Mouse (Mus musculus) CD8-positive naive resting alpha-beta T cell, adult 2 months (primary cell): ENCODE measurements around the gene Gdi1.

ENCODE experiments used
- DNase-seq, 2 experiments: peaks; one replicate each; pipeline ENCODE4 v3.0.0; 2022; ENCODE audit warnings: low read depth in 2 of 2, low spot score in 2 of 2

The Gdi1 gene

DNA sequence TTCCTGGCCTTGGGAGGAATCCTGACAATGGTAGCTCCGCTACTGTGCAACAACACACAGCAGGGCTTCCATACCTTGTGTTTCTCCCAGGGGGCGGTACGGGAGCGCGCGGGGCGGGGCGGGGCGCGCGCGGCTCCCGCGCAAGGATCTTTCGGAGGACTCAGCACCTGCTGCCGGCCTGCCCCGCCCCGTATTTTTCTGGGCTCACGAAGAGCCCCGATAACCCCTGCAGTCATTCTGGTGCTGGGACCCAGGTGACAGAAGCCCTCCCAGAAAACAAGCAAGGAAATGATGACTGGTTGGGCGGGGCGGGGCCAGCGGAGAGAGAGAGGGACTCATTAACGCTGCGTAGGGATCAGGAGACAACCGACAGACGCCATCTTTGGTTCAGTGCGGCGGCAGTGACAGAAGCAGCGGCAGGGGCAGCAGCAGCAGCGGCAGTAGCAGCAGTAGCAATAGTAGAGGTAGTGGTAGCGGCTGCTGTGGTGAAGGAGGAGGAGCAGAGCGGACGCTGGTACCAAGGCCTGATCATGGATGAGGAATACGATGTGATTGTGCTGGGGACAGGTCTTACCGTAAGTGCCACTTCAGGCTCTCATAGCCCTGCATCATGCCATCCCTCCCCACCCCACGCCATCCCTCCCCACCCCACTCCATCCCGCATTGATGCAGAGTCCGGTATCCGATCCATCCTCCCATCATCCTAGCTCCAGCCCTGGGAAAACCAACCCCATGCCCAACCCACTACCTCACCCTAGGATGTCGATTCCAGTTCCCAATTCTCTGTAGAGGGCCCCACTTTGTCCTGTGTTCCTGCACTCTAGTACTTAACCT lies at the start of gene Gdi1:
Gdi1 (plus strand) TSS at position 132 of the 834 bp plus-strand sequence.
- peak; percentile 69 to 74 for DNase-seq

DNA sequence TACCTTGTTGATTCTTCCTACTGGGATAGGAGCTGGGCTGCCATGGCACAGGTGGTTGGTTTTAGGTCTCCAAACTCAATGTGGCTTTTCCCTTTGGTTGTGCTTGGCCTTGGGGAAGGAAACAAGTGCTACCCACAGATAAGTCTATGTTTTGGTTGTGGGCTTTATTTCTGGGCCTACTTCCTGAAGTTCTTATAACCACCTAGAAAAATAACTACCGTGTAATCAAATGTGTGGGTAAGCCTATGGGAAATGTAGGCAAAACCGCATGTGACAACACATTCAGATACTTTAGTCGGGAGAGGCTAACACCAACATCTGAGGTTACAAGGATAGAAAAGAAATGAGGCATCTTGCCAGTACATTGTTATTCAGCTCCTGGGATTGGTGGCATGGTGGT lies 47.1 kb upstream of the Gdi1 start:
- no peak for DNase-seq

DNA sequence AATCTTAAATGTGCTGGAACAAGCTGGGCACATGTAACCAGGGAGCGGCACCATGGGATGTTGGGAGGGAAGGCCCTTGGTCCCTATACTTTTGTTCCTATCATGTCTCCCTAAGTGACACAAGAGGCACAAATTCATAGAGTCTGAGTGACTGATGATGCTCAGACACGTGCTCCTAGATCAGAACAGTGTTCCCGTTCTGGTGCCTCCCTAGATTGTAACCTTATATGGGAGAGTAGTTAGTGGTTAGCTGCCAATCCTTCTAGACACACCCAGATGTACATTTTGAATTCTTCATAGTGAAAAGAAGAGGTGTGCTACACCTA lies 35.1 kb upstream of the Gdi1 start:
- DNase-seq: no peak

DNA sequence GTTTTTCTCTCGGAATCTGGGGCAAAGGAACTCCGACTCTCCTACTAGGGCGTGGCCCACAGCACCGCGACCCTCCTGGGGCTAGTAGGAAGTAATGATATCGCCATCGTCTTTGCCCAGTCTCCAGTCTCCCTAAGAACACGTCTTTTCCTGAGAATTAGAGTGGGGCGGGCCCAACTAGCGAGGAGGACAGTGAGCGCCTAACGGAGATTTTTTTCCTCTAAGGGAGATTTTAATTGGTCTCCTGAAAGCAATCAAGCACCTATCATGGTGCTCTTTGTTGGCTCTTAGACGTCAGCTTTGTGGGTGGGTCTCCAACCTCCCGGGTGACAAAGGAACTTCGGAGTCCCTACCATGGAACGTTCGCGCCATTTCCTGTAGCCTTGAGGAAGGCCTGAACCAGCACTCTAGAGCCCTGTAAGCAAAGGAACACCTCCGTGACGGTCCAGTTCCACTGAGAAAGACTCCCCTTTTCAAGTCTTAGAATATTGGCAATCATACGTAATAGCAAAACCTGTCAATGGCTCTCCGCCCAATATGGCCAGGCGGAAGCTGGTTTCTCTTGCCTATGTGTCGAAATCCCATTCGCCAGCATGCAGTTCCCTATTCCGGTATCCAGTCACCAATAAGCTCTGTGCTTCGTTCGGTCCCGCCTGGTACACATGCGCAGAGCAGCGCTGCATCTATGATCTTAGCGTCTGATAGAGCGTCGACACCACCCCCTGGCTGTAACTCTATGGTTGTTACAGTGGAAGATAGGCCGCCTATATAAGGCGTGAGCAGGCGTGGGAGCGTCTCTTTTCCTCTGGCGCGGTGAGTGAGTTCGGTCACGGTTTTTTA lies 34.5 kb upstream of the Gdi1 start, which contains the start of gene Rpl10:
Rpl10 (plus strand) TSS at position 751 of the 840 bp plus-strand sequence.
- DNase-seq: peak; percentile 89 to 91

DNA sequence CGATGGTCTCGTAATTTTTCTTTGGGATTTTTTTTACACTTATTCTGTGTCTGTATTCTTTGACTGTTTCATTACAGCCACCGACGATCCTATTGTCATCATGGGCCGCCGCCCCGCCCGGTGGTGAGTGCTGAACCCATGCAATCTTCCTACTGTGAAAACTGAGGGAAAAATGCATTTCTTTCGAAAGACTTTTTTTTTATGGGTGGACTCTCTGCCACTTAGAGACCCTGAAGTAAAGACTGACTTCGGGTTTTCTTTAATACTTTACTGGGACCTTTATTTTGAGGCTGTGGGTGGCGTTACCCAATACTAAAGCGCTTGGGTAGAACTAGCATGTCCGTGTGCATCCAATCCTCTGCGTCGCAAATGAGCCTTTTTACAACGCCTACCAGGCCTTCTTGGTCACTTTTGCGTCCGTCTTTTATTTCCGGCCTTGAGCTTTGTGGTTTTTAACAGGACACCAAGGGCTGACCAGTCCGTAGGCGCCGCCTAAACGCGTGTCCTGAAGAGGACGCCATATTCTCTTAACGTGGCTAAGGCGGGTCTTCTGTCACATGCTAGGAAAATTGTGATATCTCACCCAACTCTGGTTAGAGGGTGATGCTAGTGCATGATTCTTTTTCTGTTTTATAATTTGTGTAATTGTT lies 33.8 kb upstream of the Gdi1 start:
- DNase-seq: no peak

DNA sequence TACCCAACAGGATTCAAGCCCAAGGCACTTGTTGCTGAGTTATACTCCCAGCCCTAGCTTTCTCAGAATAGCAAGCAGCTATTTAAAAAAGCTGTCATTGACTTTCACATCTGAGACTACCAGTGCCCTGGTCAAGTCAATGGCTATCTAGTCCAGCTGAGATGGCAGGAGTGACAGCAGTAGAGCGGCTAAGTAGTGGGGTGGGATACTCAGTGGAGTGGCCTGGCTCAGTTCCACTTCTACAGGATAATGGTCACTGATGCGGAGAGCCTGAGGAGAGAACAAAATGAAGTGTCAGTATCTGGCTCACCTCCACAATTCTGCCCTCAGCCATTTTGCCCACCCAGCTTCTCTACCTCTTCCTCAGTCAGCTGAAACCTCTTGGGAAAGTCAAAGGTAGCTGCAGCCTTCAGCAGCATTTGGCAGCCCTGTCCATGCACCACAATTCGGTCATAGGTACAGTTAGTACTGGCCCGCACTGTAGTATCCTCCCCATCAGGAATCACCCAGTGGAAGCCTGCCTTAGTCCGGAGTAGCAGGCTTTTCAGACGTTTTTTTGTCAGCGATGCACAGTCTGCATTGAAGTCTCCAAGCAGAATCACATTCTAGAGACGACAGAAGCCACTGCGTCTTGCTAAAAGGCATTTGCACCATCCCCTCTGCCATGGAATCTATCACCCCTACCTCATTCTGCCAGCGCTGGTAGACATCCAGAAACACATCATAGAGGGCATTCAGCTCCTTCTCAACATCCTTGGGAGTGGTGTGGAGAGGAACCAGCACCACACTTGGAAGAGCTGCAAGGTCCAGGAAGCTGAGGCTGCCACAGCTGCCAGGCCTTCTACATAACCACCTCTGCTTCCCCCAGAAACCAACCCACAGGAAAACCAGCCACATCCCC lies 31.1 kb upstream of the Gdi1 start:
- no peak for DNase-seq

DNA sequence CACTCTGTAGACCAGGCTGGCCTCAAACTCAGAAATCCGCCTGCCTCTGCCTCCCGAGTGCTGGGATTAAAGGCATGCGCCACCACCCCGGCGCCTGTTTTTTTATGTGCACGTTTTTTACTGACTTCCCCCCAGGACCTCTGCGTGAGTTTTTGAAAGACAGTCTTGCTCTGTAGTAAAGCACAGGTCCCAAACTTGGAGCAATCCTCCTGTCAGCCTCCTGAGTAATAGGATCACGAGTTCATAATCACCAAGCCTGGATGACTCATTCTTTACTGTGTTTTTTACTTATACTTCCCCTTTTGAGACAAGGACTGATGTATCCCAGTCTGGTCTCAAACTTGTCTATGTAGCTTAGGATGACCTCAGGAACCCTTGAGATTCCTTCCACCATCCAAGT lies 26.9 kb upstream of the Gdi1 start:
- no peak for DNase-seq

DNA sequence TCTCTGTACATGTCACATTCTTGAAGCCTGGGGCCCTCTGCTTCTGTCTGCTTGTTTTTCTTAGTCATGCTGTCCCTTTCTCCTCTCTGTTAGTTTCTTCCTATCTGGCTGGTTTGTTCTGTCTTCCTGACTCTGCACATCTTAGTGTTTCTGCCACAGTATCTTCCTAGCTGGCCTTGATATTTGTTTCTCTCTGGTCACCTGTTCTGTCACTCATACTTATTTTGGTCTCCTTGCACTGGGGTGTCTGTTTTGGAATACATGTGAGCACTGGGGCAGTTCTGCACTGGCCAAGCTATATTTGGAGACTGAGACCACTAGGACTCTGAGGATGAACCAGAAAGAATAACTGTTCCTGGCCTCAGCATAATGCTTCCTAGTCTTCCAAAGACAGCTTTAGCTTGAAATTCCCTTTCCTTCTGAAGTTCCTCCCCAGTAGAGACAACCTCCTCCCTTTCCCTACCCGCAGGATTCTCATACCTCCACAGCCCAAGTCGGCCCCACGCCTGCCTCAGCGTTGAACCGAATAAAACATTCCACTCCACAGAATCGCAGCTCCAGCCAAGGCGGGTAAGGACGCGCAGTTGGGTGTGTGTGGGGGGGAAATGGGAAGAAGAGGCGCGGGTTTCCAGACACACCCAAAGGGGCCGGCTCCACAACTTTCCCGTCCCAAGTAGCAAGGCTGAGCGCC lies 23.6 kb upstream of the Gdi1 start:
- DNase-seq: no peak

DNA sequence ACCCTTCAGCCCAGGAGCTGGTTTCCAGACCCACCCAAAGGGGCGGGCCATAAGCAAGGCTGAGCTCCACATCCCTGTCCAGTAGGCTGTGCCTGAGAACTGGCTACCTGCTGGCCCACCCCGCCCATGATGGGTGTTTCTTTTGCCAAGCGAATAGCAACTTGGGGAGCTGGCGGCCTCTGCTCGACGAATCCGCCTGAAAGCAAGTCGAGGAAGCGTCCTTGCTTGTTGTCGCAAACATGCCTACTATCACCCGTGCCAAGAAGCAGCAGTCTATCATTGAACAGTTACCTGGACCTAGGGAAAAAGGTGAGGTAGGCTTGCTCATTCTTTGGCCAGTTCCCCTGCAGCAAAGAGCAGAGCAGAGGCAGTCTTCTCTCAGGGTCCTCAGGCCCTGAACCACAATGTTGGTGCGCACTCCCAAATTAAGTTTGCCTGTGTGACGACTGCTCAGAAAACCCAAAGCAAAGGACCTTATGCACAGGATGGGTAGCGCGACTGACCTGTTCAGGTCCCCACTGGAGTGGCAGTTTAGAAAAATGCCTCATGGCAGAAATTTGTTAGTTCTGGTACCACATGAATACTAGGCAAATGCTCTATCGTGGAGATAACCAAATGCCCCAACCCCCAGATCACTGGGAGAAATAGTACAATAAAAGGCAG lies 22.9 kb upstream of the Gdi1 start, which contains the start of the genes Taz and Dnase1l1:
Taz (plus strand) TSS at position 181 of the 663 bp plus-strand sequence.
Dnase1l1 (minus strand) TSS at position 606 of the 663 bp plus-strand sequence.
- DNase-seq: peak; percentile 32 to 37

DNA sequence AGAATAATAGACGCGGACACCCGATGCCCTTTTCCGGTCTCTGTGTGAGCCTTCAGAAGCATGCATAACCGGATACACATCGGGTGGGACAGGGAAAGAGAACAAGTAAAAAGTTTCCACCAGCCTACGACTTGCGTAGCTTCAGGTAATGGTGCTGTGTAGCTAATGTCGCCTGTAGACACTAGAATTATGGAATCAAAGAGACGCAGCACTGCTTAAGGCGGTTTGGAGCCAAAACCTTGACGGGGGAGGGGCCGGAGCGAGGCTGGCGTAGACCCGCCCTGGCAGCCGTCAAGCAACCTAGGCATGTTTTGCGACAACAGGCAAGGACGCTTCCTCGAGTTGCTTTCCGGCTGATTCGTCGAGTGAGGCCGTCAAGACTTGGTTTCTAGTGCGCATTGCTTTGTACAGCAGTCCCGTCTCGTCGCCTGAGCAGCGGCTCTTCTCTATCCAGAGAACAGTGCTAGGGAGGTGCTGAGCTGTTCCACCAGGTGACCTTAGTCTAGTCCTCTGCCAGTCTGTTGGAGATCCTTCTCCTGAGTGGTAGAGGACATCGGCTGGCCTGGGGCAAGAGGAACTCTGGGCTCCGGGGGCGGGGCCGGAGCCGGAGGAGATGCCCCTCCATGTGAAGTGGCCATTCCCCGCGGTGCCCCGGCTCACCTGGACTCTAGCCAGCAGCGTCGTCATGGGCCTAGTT lies 22.3 kb upstream of the Gdi1 start:
- peak; percentile 73 to 84 for DNase-seq

DNA sequence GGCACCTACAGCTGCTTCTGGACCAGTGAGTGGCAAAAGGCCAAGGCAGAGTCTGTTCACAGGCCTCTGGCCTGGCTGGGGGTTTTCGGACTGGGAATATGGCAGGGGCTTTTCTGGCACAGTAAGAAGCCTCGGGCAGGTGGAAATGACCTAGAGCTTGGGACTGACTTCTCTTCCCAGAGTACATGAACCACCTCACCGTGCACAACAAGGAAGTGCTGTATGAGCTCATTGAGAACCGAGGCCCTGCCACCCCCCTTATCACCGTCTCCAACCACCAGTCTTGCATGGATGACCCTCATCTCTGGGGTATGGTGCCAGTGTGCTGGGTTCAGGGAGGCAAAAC lies 21.7 kb upstream of the Gdi1 start:
- DNase-seq: no peak

DNA sequence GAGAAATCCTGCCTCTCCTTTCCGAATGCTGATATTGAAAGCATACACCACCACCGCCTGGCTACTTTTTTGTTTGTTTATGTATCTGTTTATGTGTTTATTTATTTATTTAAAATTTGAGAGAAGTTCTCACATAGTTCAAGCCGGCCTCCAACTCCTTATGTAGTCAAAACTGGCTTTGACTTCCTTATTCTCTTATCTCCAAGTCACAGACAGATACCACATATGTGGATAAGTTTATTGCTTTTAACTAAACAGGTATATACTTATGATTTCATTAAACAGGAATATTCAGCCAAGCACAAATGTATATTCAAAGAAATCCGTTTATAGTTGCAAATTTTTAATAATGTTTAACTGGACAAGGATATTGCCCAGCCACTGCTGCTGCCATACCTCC lies 11.4 kb upstream of the Gdi1 start:
- no peak for DNase-seq

DNA sequence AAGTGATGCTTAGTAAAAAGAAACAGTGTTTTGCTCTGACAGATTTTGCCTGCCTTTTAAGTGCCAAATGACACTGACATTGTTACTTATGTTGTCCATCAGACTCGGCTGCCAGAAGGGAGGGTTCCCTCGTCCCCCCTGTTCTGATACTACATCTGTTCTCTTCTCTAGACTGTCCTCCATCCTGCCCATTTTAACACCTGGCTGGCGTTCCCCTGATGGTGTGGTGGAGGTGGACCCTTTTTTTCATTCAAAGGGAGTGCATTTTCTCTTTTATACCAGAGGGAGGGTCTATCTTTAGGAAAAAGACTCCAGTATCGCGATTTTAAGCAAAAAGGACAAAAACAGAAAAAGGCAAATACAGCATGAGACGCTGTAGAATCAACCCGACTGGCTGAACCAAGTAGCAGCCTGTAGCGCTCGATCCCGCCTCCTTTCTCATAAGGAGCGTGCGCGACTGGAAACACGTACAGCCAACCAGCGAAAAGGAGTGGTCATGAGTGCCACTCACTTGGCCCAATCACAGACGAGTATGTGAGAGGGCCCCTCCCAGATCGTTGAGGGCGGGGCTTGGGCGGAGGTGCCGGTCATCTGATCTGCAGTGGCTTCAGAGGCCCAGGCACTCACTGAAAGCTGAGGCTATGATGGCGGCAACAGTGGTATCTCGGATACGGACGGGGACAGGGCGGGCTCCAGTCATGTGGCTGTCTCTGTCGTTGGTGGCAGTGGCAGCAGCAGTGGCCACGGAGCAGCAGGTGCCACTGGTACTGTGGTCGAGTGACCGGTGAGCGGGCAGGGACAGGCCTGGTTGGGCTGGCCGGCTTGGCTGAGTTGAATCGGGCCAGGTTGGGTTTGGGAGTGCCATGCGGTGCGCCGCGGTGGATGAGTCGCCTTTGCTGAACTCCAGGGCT lies 8.0 kb upstream of the Gdi1 start, which contains the start of gene Atp6ap1:
Atp6ap1 (plus strand) TSS at position 560 of the 911 bp plus-strand sequence.
- peak; percentile 82 to 84 for DNase-seq

DNA sequence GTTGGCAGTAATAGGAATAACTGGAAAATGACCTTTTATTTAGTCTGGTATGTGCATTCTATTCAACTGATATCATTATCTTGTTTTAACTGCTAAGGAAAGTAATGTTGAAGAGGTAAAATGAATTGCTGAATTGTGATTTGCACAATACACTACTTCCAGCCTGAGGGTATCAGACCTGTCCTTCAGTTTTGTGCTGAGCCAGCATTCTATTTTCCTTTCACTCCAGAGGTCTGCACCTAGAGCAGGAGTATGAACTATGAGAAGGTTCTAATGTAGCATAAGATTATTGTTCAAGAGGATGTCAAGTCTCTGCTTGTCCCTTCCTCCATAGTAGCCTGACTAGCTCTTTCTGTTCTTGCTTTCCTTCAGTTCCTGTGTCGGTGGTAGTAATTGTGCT lies 6.5 kb upstream of the Gdi1 start:
- DNase-seq: no peak

DNA sequence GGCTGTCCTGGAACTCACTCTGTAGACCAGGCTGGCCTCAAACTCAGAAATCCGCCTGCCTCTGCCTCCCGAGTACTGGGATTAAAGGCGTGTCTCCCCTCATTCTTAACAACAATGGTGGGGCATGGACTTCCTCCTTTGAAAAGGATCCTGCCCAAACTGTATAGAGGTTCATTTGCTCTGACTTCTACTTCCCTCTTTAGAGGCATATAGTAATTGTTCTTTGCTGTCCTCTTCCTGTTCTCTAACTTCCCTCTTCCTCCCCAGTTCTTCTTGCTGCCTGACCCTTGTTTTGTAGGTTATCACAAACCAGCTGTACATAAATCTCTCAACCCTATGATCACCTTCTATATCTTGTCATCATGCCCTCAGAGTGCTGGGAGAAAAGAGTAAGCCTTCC lies 5.1 kb upstream of the Gdi1 start:
- DNase-seq: no peak

DNA sequence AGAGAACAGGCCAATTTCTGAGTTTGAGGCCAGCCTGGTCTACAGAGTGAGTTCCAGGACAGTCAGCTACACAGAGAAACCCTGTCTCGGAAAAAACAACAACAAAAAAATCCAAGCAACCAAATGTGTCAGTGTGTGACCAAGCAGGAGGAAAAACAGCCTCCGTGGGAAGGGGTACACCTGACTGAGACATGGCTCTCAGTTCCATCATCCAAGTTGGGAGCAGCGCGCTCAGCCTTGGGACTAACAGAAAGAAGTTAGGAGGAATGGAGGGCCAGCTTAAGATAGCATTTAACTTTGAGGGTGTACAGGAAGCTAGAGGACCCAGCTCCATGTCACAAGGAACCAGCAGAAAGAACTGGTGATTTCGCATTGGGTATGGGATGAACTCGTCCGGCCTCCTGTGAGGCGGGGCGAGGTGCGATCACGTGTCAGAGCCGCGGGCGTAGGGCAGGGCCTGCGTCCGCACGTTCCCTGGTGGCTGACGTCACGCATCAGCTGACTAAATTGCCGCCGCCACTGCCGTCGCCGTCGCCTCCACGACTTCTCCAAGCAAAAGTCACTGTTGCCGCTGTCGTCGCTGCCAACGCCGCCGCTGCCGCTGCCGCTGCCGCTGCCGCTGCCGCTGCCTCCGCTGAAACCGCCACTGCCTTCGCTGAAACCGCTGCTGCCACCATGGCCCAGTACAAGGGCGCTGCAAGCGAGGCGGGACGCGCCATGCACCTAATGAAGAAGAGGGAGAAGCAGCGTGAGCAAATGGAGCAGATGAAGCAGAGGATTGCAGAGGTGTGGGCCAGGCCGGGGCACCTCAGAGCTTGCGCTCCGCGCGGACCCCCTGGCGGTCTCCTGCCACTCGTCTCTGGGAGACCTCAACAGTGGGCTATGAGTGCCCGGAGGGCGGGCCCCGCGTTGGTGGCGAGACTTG lies 8.0 kb downstream of the Gdi1 start, which contains the start of gene Fam50a:
Fam50a (plus strand) TSS at position 494 of the 925 bp plus-strand sequence.
- DNase-seq: peak; percentile 77 to 82

DNA sequence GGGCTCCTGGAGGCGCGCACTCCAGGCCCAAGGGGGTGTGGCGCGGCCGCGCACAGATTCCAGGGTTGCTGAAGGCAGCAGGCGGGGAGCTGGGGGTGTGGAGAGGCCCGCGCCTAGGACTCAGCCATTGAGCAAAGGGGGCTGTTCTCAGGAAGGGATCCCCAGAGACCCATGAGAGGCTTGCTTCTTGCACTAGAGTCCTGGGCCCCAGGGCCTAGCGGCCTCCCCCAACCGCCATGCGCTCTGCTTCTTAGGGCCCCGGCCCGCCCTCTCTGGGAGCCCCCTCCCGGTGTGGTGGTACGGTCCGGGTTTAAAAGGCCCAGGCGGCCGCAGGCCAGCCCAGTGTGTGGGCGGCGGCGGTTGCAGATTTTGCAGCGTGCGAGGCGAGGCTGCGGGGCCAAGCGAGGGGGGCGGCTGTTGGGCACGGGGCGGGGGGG lies 23.9 kb downstream of the Gdi1 start, which contains the start of gene Plxna3:
Plxna3 (plus strand) TSS at position 342 of the 437 bp plus-strand sequence.
- DNase-seq: peak; percentile 38 to 53
